Mouse (Mus musculus): Measurements from ENCODE around the gene Hoxa6.

Gene Hoxa6

GRCm38 (mm10) chr6:52201269-52201668, 7.3 kb downstream of the Hoxa6 start:
- DNase-seq (ENCODE audit: low read depth, low spot score): no peak

GRCm38 (mm10) chr6:52200751-52201250, 7.7 kb downstream of the Hoxa6 start:
- no peak for DNase-seq (ENCODE audit: low read depth, low spot score)

GRCm38 (mm10) chr6:52200073-52200750, 8.3 kb downstream of the Hoxa6 start:
- DNase-seq (ENCODE audit: low read depth, low spot score): no peak

- DNase-seq (ENCODE audit: low read depth, low spot score): no peak
Observed at GRCm38 (mm10) chr6:52197271-52197670, 11.3 kb downstream of the Hoxa6 start.

- no peak for DNase-seq (ENCODE audit: low read depth, low spot score)
Observed at GRCm38 (mm10) chr6:52196811-52197210, 11.7 kb downstream of the Hoxa6 start.

GRCm38 (mm10) chr6:52194690-52195089, 13.8 kb downstream of the Hoxa6 start:
- no peak for DNase-seq (ENCODE audit: low read depth, low spot score)

GRCm38 (mm10) chr6:52191860-52192550, 16.5 kb downstream of the Hoxa6 start:
- DNase-seq (ENCODE audit: low read depth, low spot score): no peak

- DNase-seq (ENCODE audit: low read depth, low spot score): no peak
Observed at GRCm38 (mm10) chr6:52190906-52191810, 17.4 kb downstream of the Hoxa6 start, which contains the start of gene Hoxa4. Gene Hoxa4 (minus strand): TSS chr6:52191753.

- DNase-seq (ENCODE audit: low read depth, low spot score): no peak
Observed at GRCm38 (mm10) chr6:52190410-52190809, 18.1 kb downstream of the Hoxa6 start.

- DNase-seq (ENCODE audit: low read depth, low spot score): no peak
Observed at GRCm38 (mm10) chr6:52189909-52190308, 18.6 kb downstream of the Hoxa6 start.

GRCm38 (mm10) chr6:52189172-52189591, 19.3 kb downstream of the Hoxa6 start:
- DNase-seq (ENCODE audit: low read depth, low spot score): no peak

- no peak for DNase-seq (ENCODE audit: low read depth, low spot score)
Observed at GRCm38 (mm10) chr6:52186500-52186899, 22.0 kb downstream of the Hoxa6 start.

GRCm38 (mm10) chr6:52185834-52186233, 22.7 kb downstream of the Hoxa6 start:
- DNase-seq (ENCODE audit: low read depth, low spot score): no peak

- no peak for DNase-seq (ENCODE audit: low read depth, low spot score)
Observed at GRCm38 (mm10) chr6:52185222-52185621, 23.3 kb downstream of the Hoxa6 start.

- DNase-seq (ENCODE audit: low read depth, low spot score): no peak
Observed at GRCm38 (mm10) chr6:52184668-52185067, 23.9 kb downstream of the Hoxa6 start.

- DNase-seq (ENCODE audit: low read depth, low spot score): no peak
Observed at GRCm38 (mm10) chr6:52183311-52184080, 25.0 kb downstream of the Hoxa6 start.

- DNase-seq (ENCODE audit: low read depth, low spot score): no peak
Observed at GRCm38 (mm10) chr6:52182793-52183192, 25.7 kb downstream of the Hoxa6 start.

- DNase-seq (ENCODE audit: low read depth, low spot score): no peak
Observed at GRCm38 (mm10) chr6:52182030-52182429, 26.5 kb downstream of the Hoxa6 start.

GRCm38 (mm10) chr6:52180726-52181125, 27.8 kb downstream of the Hoxa6 start:
- DNase-seq (ENCODE audit: low read depth, low spot score): no peak

- DNase-seq (ENCODE audit: low read depth, low spot score): no peak
Observed at GRCm38 (mm10) chr6:52180213-52180710, 28.3 kb downstream of the Hoxa6 start.

- no peak for DNase-seq (ENCODE audit: low read depth, low spot score)
Observed at GRCm38 (mm10) chr6:52179690-52180089, 28.8 kb downstream of the Hoxa6 start.

Data from forelimb bud, embryonic 11.5 days (tissue).